Mouse (Mus musculus) cerebellum, adult 8-10 months (tissue): ENCODE measurements at regions not wholly inside any gene's neighbourhood (a gene's known extent, or its start where the extent isn't known, plus 50 kb on each side); places are given as distances from the start of the nearest gene placed in this dataset.

ENCODE experiments used
- DNase-seq: peaks from one replicate; pipeline ENCODE4 v3.0.0; 2022

DNA sequence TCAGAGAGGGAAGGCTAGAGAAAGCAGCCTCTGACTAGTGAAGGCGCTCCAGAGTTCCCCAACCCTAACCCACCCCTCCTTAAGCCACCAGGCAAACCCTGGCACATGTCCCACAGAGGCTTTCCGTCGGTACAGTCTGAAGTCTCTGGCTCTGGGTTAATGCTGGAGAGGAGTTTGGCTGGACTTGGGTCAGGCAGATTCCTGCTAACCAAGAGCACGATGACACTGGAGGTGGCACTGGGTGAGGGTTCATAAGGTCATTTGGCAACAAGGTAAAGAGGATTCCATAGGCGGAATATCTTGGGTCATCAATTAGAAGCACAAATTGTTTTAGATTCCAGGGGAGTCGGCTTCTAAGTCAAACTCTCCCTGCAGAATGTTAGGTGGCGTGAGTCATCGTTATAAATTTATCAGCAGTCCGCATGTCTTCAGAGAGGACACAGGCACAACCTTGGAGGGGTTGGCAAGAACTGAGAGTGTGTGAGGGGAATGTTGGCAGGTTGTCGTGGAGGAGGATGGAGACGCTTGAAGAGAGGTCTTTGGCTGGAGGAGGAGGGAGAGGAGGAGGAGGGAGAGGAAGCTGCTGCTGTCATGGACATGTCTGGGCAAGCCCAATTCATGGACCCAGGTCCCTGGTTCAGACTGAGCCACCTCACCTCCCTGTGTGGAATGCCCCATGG is 138.4 kb downstream of the Utp6 start:
- no peak for DNase-seq

DNA sequence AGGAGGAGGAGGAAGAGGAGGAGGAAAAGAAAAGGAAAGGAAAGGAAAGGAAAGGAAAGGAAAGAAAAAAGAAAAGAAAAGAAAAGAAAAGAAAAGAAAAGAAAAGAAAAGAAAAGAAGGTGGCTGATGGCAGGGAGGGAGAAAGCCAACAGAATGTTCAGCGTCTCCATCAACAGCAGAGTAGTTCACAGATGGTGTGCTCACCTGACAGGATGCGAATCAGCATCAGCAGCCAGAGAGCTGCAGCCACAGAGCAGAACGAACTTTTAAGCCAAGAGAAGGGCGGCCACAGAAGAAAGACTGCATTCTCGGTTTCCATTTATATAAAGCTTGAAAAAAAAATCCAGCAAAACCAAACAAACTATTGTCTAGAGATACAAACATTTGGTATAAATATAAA is 140.2 kb downstream of the Utp6 start:
- peak; percentile 13 for DNase-seq

- DNase-seq = no peak
Measured at GRCm38 (mm10) chr11:79815156-79815555, 147.0 kb downstream of the Utp6 start.

DNA sequence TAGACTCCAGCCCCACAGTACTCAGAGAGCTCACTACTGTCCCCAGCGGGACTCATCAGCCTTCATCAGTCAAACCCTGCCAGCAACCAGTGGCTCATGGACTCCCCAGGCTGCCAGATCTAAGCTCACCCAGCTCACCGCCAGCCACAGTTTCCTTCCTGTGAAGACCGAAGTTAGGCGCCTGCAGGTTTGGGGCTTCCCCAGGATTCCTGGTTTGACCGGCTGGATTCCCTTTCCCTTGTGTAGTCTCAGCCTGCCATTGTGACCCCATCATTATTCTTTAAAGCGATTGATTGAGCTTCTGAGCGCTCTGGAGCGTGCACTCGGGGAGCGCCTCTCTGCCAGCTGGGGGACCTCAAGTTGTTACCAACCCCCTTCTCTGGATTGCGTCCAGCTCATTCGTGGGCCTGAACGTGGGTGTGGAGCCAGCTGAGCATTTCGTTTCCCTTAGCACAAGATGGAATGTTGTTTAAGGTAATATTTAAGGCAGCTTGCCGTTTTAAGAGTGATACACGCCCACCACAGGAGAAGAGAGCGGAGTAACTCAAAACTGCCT is 155.2 kb downstream of the Utp6 start:
- no peak for DNase-seq

DNA sequence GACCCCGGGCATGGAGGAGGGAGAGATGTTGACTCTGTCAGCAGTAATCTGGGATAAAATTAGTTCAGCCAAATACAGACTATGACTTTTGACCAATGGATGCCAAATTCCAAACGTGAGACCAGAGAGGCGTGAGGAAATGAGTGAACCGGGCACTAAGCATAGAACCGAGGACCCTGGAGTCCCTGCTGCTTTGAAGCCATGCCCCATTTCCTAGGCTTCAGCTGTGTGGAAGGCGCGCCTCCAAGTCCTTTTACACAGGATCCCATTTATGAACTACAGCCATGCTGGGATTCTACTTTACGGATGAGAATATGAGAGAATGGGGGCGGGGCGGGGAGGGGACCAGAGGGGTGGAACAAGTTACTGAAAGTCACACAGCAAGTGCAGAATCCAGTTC is 155.8 kb downstream of the Utp6 start:
- DNase-seq = no peak

GRCm38 (mm10) chr11:79805981-79806415 is 156.2 kb downstream of the Utp6 start:
- no peak for DNase-seq

- DNase-seq = no peak
Measured at GRCm38 (mm10) chr11:79803971-79804370, 158.2 kb downstream of the Utp6 start.

DNA sequence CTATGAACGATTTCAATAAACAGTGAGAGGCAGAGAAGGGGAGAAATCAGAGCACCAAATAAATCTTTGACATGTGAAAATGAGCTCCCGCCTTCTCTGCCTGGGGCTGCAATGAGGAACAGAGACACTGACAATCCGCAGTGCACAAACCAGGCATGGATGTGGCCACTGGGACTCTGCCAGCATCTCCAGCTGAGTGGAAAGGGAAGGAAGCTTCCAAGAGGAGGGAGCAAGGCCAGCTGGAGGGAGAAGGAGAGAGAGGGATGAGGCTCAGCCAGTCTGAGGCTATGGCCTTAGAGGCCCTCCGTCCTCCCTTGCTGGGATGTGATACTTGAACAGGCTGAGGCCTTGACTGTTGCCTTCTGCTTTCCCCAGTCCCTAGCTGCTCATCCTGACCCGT is 159.2 kb downstream of the Utp6 start:
- DNase-seq = peak; percentile 18

GRCm38 (mm10) chr11:79802566-79802965 is 159.6 kb downstream of the Utp6 start:
- no peak for DNase-seq

GRCm38 (mm10) chr11:79800256-79800655 is 161.9 kb downstream of the Utp6 start:
- no peak for DNase-seq

DNA sequence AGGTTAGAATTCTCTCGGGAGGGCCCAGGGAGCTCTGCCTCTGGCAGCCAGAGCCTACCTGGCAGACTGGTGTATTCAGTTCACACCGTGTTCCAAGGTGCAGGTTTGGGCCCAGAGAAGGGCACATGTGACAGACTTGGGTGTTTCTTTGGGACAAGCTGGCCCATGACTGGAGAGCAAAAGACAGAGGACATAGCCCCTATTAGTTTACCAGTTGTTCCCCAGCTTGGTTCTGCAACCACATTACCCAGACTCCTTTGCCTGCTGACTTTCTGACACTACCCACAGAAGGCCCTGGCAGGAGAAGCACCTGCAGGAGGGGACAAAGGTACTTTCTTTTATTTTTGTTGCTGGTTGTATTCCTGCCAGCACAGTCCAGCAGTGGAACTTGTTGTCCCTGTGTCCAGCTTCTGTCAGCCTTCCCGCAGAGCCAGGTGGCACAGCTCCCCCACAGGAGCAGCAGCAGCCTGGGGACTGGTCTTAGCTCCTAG is 173.9 kb downstream of the Utp6 start:
- DNase-seq = no peak

DNA sequence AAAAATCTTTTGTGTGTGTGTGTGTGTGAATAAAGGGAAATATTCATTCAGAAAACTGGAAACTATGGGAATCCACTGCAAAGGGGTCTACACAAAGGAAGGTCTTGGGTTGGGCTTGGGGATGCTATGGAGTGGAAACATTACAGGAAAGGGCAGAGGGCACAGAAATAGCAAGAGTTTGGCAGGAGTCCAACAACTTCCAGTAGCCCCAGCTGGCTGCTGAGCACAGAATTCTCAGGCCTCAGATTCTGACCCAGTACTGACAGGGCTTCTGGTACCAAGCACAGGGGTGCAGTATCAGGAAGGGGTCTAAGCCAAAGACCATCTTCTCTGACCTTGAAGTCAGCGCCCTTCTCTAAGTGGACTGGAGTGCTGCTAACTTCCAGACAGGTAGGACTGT is 174.4 kb downstream of the Utp6 start:
- DNase-seq = no peak

GRCm38 (mm10) chr11:79784071-79784470 is 178.1 kb downstream of the Utp6 start:
- no peak for DNase-seq

- DNase-seq = no peak
Measured at GRCm38 (mm10) chr11:79781966-79782365, 180.2 kb downstream of the Utp6 start.

- no peak for DNase-seq
Measured at GRCm38 (mm10) chr11:79779756-79780155, 182.4 kb downstream of the Utp6 start.

DNA sequence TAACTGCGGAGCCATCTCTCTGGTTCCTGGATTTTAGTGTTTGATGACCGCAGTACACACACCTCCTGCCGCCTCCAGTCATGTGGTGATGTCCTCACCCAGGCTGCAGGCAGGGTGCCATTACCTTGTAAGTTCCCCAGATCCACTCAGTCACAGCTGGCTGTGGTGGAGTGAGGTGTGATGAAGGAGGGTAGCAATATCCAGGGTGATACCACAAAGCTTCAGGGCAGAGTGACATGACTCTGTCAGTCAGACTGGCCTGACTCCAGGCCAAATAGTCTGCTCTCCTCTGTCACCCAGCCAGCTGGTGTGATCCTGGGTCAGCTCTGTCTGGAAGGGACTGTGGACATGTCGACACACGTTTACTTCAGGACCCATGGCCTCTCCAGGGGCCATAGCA is 183.7 kb downstream of the Utp6 start:
- DNase-seq = no peak

GRCm38 (mm10) chr11:79777988-79778387 is 184.2 kb downstream of the Utp6 start:
- no peak for DNase-seq

GRCm38 (mm10) chr11:79776577-79776976 is 185.6 kb downstream of the Rab11fip4 start:
- DNase-seq = no peak

GRCm38 (mm10) chr11:79773755-79774154 is 182.7 kb downstream of the Rab11fip4 start:
- no peak for DNase-seq

DNA sequence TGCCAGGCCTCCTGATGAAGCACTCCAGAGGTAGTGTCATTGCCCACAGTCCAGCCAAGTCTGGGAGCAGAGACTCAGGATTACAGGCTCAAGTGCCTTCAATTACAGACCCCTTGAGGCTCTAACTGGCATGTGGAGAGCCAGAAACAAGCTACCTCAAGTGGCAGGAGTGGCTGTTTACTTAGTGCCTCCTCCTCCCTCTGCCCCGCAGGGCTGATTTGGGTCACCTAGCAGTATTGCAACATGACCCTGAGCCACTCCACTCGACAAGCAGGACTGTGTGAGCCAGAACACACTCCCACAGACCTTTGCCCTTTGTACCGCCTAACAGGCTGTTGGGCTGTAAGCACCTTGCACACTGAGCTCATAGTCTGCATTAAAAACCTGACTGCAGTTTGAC is 180.4 kb downstream of the Rab11fip4 start:
- no peak for DNase-seq

DNA sequence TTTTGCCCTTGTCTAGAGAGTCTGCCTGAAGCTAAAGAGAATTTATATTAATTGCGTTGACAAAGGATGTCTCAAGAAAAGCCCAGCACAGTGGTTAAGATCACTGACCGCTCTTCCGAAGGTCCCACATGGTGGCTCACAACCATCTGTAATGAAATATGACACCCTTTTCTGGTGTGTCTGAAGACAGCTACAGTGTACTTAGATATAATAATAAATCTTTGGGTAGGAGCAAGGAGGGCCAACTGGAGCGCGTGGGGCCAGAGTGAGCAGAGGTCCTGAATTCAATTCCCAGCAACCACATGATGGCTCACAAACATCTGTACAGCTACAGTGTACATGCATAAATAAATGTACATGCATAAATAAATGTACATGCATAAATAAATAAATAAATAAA is 176.1 kb downstream of the Rab11fip4 start:
- DNase-seq = no peak

DNA sequence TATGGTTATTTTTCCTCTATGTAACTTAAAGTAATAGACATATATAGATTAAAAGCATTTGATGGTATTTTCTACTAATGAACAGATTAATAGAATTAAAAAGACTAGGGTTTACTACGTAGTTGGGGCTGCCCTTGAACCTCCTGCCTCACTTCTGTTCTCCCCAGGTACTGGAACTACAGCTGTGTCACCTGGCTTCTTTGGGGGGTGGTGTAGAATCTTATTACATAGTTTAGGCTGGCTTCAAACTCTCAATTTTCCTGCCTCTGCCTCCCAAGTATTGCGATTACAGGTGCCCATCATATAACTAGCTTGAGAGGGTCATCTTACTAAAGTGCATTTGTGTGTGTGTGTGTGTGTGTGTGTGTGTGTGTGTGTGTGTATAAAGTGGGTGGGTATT is 175.0 kb downstream of the Rab11fip4 start:
- DNase-seq = no peak

DNA sequence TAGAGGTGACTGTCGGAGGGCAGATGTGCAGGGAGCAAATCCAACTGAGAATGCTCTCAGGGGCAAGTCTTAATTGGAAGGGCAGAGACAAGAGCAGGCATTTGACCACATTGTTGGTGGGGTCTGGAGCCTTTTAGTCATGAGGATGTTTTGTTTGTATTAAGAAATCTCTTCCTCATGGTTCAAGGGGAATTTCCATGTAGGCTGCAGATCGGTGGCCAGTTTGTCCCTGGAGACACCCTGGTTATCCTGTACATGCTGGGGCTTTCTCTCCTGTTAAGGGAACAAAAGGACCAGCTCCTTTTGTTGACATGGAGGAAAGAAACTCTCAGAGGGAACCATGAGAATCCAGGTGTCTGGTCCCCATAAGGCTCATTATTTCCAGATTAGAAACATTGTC is 174.4 kb downstream of the Rab11fip4 start:
- DNase-seq = no peak

DNA sequence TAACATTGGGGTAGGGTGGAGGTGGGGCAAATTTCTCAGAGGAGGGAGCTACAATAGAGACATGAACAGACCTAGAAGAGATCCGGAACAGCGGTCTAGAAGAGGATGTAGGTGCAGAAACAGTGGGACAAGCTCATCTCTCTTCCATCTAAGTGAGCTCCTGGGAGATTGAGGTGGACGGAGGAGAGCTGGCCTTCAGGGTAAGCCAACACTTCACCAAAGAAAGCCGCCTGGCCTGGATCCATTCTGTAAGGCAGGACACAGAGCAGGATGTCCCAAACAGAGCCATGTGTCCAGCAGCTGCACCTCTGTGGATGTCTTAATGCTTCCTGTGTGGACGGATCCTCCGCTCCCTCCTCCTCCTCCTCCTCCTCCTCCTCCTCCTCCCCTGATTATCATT is 173.0 kb downstream of the Rab11fip4 start:
- DNase-seq = no peak

- DNase-seq = no peak
Measured at GRCm38 (mm10) chr11:79762654-79763053, 171.6 kb downstream of the Rab11fip4 start.
